Mouse (Mus musculus) liver, postnatal 0 days (tissue): ENCODE results near the gene Fgf3. TPM values are rescaled to one million over a fixed set of nuclear protein-coding genes. Genes with fewer than 3 reads are reported as not detected.
A peak's percentile ranks its signal among the peaks of the same experiment; 100 is the strongest.
"Not testable (repeated sequence)": the region's sequence is repeated elsewhere in the genome, so short reads cannot be mapped to it uniquely, and the experiment has no call there.

Experiments
- ATAC-seq: fragments of 200-750 bp; cut with Nextera tagmentation; 2 replicates; pipeline ENCODE4 v1.8.0; 2017; ENCODE audit warnings: mild to moderate bottlenecking, moderate library complexity
- DNase-seq: peaks from one replicate; pipeline ENCODE4 v3.0.0-alpha.2; 2016
- H3K27ac ChIP-seq: fragments of 300-500 bp; sonication (generic); 2 replicates; pipeline ENCODE4 v1.5.1; 2014; ENCODE audit warnings: antibody characterized with exemption, moderate library complexity, mild to moderate bottlenecking, low read depth
- H3K27me3 ChIP-seq: fragments of 300-500 bp; sonication (generic); 2 replicates; pipeline ENCODE4 v1.6.1; 2014; ENCODE audit warnings: low read length, control low read depth, mixed read lengths; ENCODE audit not compliant: insufficient read depth
- H3K36me3 ChIP-seq: fragments of 300-500 bp; sonication (generic); replicated peaks from 2 replicates; pipeline ENCODE4 v1.6.1; 2014; ENCODE audit warnings: mild to moderate bottlenecking, control low read depth, low read length, moderate library complexity, mixed read lengths; ENCODE audit not compliant: insufficient read depth
- H3K4me1 ChIP-seq: fragments of 300-500 bp; sonication (generic); 2 replicates; pipeline ENCODE4 v1.6.1; 2014; ENCODE audit warnings: antibody characterized with exemption, mild to moderate bottlenecking, control low read depth; ENCODE audit not compliant: insufficient read depth
- H3K4me2 ChIP-seq: fragments of 300-500 bp; sonication (generic); 2 replicates; pipeline ENCODE4 v1.6.1; 2014; ENCODE audit warnings: low read depth, mild to moderate bottlenecking, low read length, moderate library complexity, mixed read lengths
- H3K4me3 ChIP-seq: fragments of 300-500 bp; sonication (generic); 2 replicates; pipeline ENCODE4 v1.5.1; 2014; ENCODE audit warnings: low read depth, low read length
- H3K9ac ChIP-seq: fragments of 300-500 bp; sonication (generic); replicated peaks from 2 replicates; pipeline ENCODE4 v1.6.1; 2014; ENCODE audit warnings: mild to moderate bottlenecking, moderate library complexity
- H3K9me3 ChIP-seq: fragments of 300-500 bp; sonication (generic); 2 replicates; pipeline ENCODE4 v1.6.1; 2016; ENCODE audit warnings: mild to moderate bottlenecking, control low read depth, low read length, mixed read lengths
- CTCF ChIP-seq: sonication (generic); IDR thresholded peaks from 2 replicates; pipeline ENCODE4 v1.5.1; 2016; ENCODE audit warnings: antibody characterized with exemption, low read depth
- EP300 ChIP-seq: IDR thresholded peaks from 2 replicates; pipeline ENCODE4 v1.6.1; 2016; ENCODE audit warnings: antibody characterized with exemption, low read depth, mild to moderate bottlenecking
- WGBS: fragments of 180-500 bp; shearing (Covaris S2); extraction: QIAGEN DNeasy Blood & Tissue Kit; methylation state at CpG from one replicate; pipeline ENCODE4 v1.1.7; 2014; ENCODE audit not compliant: insufficient replicate concordance; 5-methylcytosine and 5-hydroxymethylcytosine counted together
- polyA plus RNA-seq: library from polyadenylated mRNA; unstranded; fragments of >200 nt; fragmentation: Nextera tagmentation; extraction: Ambion mirVana; gene quantifications from 2 replicates; pipeline ENCODE4 v1.2.1, GENCODE M21; 2015

The Fgf3 gene
- polyA plus RNA-seq, 1 experiment from 2014 or later = not detected

DNA sequence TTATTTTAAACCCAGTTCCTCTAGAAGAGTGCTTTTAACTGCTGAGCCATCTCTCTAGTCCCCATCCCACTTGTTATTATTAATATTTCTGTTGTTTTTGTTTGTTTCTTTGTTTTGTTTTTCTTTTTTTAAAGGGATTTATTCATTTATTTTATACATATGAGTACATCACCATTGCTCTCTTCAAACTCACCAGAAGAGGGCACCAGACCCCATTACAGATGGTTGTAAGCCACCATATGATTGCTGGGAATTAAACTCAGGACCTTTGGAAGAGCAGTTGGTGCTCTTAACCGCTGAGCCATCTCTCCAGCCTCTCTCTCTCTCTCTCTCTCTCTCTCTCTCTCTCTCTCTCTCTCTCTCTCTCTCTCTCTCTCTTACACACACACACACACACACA is 52.8 kb downstream of the Fgf3 start:
- not testable (repeated sequence) for ATAC-seq, DNase-seq, H3K9me3 ChIP-seq, H3K9ac ChIP-seq, H3K27ac ChIP-seq, H3K4me1 ChIP-seq, H3K36me3 ChIP-seq, H3K4me3 ChIP-seq, H3K4me2 ChIP-seq
- peaks cover 28% of the 10 kb centered on the region for H3K27me3 ChIP-seq
- 0 out of 2 replicates have a peak, but pooled peaks have one; percentile 21 for TF ChIP-seq CTCF
- 63% methylated on average over 1 of the region's 1 CpGs for WGBS

DNA sequence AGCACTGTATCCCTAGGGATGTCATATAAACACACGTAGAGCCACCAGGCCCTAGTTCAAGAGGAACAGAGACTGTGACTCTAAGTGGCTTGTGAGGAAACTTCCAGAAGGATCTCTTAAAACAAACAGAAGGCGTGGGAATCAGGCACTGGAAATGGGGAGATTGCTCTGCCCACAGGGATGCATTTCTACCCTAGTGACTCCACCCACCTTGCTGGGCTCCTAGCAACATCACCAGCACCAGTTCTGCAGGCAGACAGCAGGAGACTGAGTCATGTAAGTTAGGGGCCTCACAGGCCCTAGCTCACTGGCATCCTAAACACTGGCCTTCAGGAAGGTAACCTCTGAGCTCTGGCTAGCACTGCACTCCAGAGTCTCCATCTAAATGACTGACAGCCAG is 54.0 kb downstream of the Fgf3 start:
- H3K36me3 ChIP-seq = no peaks in the 10 kb centered on the region
- ATAC-seq = no peak
- TF ChIP-seq EP300 = no peak
- TF ChIP-seq CTCF = no peak
- no peaks in the 10 kb centered on the region for H3K9me3 ChIP-seq
- DNase-seq = no peak
- no peak overlapping the region for H3K9ac ChIP-seq
- 78% methylated on average over 2 of the region's 2 CpGs for WGBS
- no peak overlapping the region for H3K27ac ChIP-seq
- H3K27me3 ChIP-seq = peaks cover 40% of the 10 kb centered on the region
- H3K4me1 ChIP-seq = peaks cover 10% of the 10 kb centered on the region
- H3K4me3 ChIP-seq = no peak overlapping the region
- H3K4me2 ChIP-seq = no peak overlapping the region

DNA sequence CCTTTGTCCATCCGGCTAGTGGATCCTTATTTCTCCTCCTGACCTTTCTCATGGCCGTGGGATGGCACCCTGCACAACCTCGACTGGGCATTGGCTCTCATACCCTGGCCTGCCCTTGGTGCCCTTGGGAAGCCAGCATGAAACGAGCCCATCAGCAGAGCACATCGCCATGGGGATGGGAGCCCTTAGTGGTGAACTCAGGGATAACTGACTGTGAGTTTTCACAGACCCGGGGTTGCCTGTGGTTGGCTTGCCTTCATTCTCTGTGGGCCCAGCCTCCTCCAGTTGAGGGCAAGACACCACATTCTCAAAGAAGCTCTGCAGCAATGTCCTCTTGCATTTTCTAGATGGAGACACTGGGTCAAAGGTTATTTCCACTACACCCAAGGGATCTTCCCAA is 54.4 kb downstream of the Fgf3 start:
- Histone ChIP-seq H3K4me2 (no peak overlapping the region), H3K27ac (no peak overlapping the region), H3K9me3 (no peaks in the 10 kb centered on the region), H3K27me3 (peaks cover 44% of the 10 kb centered on the region), H3K9ac (no peak overlapping the region), H3K36me3 (no peaks in the 10 kb centered on the region), H3K4me3 (no peak overlapping the region), H3K4me1 (peaks cover 10% of the 10 kb centered on the region)
- TF ChIP-seq CTCF = no peak
- TF ChIP-seq EP300 = no peak
- ATAC-seq (no peak), DNase-seq (no peak)
- 53% methylated on average over 6 of the region's 6 CpGs for whole genome bisulfite sequencing

Other genes starting within 250 kb of the Fgf3 start
- gene Ano1, start 86.1 kb upstream of the Fgf3 start, polyA plus RNA-seq = 0.47 and 1.1 TPM in 2 replicates
- gene Fgf4, start 9.3 kb downstream of the Fgf3 start, polyA plus RNA-seq = not detected in 2 replicates
- gene Fgf15, start 58.4 kb downstream of the Fgf3 start, polyA plus RNA-seq = not detected in 2 replicates
- gene LTO1, start 77.0 kb downstream of the Fgf3 start, polyA plus RNA-seq = 6.3 and 7.0 TPM in 2 replicates
- 10.1 TPM in 2 replicates for gene Ccnd1, start 101.8 kb downstream of the Fgf3 start, polyA plus RNA-seq